Mouse (Mus musculus): ENCODE data around the gene Ppa2.

DNA sequence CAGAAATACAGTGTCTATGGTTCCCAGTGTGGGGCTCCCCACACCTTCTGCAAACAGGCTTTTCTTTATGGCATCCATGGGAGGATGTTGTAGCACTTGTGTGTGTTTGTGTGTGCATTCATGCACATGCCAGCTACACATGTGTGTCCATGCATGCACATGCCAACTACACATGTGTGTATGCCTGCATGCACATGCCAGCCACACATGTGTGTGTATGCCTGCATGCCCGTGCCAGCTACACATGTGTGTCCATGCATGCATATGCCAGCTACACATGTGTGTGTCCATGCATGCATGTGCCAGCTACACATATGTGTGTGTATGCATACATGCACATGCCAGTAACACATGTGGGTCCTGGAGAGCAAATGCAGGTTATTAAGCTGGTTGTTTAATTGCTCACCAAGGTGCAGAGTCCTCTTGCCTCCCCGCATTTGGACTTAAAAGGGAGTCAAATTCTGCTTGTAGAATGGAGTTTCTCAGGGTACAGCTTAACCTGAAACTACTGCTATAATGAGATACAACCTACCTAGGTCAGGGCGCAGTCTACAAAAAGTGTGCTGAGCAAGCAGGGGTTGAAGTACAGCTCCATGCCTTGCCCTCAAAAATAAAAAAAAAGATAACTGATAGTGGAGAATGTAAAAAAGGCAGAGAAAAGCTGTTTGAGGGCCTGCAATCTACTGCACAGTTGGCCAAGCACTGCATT, 3.7 kb downstream of the Ppa2 start:
- TF ChIP-seq CTCF (IDR thresholded peaks at IDR 0.05; ENCODE audit: low read depth, low read length) (no peak), POLR2A (IDR thresholded peaks at IDR 0.05; ENCODE audit: borderline replicate concordance, low read depth, low read length) (no peak)

Data from bone marrow macrophage, adult 2 months (primary cell).